Mouse (Mus musculus) spleen, adult 2 months (tissue): Measurements from ENCODE around the gene Vash1.

Experiments
- CTCF ChIP-seq: fragments of 200-500 bp; IDR thresholded peaks from 2 replicates; pipeline ENCODE4 v1.5.1; 2011; ENCODE audit warnings: mild to moderate bottlenecking, inconsistent platforms; ENCODE audit not compliant: insufficient read depth, insufficient read length, insufficient replicate concordance; ENCODE audit errors: extremely low read depth
- POLR2A ChIP-seq: fragments of 200-500 bp; IDR thresholded peaks from 2 replicates; pipeline ENCODE4 v1.6.1; 2011; ENCODE audit warnings: low read depth, low read length, inconsistent platforms

DNA sequence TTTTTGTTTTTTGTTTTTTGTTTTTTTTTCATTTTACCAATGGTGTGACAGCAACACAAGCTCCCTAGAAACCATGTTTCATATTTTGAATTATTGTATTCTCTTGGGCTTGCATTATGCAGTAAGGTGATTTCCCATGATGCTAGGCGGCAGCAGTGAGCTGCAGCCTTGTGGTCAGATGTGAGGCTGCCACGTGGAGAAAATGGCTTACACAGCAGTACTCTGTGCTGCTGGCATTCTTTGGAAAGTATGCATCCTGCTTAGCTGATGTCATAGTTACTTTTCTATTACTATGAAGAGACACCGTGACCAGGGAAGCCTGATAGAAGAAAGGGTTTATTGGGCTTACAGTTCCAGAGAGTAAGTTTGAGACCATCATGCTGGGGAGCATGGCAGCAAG lies 30.0 kb upstream of the Vash1 start:
- TF ChIP-seq CTCF (no peak), POLR2A (no peak)
